9 mouse cellular contexts compared by ENCODE assay signal in the genomic region with DNA sequence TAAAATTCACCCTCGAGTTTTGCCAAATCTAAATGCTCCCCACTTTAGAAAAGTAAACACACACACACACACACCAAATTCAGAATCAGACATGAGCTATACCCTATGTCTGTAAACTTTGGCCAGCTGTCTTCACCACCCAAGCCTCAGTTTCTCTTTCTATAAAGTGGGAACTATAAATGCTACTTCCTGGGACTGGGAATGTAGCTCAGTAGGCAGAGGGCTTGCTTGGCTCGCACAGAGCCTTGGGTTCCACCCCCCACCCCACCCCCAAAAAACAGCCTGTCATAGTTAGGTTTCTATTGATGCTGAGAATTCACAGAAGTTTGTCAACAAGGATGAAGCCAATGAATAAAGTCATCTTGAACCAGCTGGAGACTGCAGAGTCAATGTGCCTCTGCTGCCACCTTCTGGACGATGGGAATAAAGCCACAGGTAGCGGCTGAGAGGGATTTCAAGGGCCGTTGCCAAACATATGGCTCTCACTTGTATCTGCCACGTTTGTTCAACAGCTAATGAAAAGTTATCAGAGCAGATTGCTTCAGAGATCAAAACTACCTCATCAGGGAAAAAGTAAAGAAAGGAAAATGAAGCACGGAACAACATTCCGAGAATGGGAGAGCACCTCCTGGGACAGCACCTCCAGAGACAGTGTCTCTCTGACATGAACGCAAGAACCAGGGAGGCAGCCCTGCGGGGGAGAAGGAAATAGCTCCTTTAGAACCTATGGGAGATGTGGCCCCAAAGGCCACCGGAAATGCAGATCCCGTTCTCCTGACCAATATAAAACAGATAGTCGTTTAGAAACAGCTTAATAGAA. TPM values are rescaled to one million over a fixed set of nuclear protein-coding genes. Genes with fewer than 3 reads are reported as not detected.
DNase-seq lines count a peak whose midpoint lies in the region; ATAC-seq and TF ChIP-seq lines count a peak whose summit lies in the region.
"Had no signal": no experiment of that assay in that cellular context is flagged by ENCODE, and none has a peak within 500 bp of the region (broad histone marks: within the 10 kb centered on the region; RNA-seq: fewer than 3 reads in every experiment).

No protein-coding gene starts in this region.

- H3K4me2 ChIP-seq in kidney, embryonic 14.5 days (replicated peaks; ENCODE audit: low read depth, low read length) = peak overlapping the region; percentile 21; the same call in 1 of the 2 replicates
- H3K4me2 ChIP-seq in limb, embryonic 14.5 days (replicated peaks; ENCODE audit: low read depth, low read length, severe bottlenecking) = peak overlapping the region; percentile 34
- no peak overlapping the region for H3K4me2 ChIP-seq in neural tube, embryonic 11.5 days (ENCODE audit: low read depth)
- peak overlapping the region; percentile 25 for H3K4me2 ChIP-seq in stomach, embryonic 16.5 days (ENCODE audit: low read depth, low read length)

- H3K4me1 ChIP-seq in kidney, embryonic 14.5 days (ENCODE audit: control insufficient read depth, insufficient read depth, low read length) = no peaks in the 10 kb centered on the region; the same call in 1 of the 2 replicates
- no peaks in the 10 kb centered on the region for H3K4me1 ChIP-seq in limb, embryonic 14.5 days (ENCODE audit: control insufficient read depth, insufficient read depth, low read length)
- H3K4me1 ChIP-seq in neural tube, embryonic 11.5 days (ENCODE audit: control insufficient read depth, insufficient read depth, low read length) = no peaks in the 10 kb centered on the region
- peaks cover 8% of the 10 kb centered on the region for H3K4me1 ChIP-seq in stomach, embryonic 16.5 days (ENCODE audit: control insufficient read depth, insufficient read depth, low read length)

- WGBS in kidney, embryonic 14.5 days = 12% methylated on average over 13 of the region's 13 CpGs
- whole genome bisulfite sequencing in limb, embryonic 14.5 days = 17% methylated on average over 13 of the region's 13 CpGs
- 20% methylated on average over 13 of the region's 13 CpGs for WGBS in neural tube, embryonic 11.5 days
- WGBS in stomach, embryonic 16.5 days = 13% methylated on average over 13 of the region's 13 CpGs

- no peak overlapping the region; the same call in 1 of the 2 replicates for H3K27ac ChIP-seq in kidney, embryonic 14.5 days (ENCODE audit: low read depth, low read length)
- no peak overlapping the region for H3K27ac ChIP-seq in limb, embryonic 14.5 days (replicated peaks; ENCODE audit: low read depth, low read length)
- H3K27ac ChIP-seq in neural tube, embryonic 11.5 days (ENCODE audit: low read depth, low read length) = no peak overlapping the region
- peak overlapping the region; percentile 76 for H3K27ac ChIP-seq in stomach, embryonic 16.5 days (ENCODE audit: low read length)

- no peaks in the 10 kb centered on the region for H3K36me3 ChIP-seq in kidney, embryonic 14.5 days (ENCODE audit: control insufficient read depth, insufficient read depth, low read length)
- no peaks in the 10 kb centered on the region for H3K36me3 ChIP-seq in limb, embryonic 14.5 days (ENCODE audit: control insufficient read depth, insufficient read depth, low read length)
- no peaks in the 10 kb centered on the region for H3K36me3 ChIP-seq in neural tube, embryonic 11.5 days (ENCODE audit: control insufficient read depth, insufficient read depth, low read length)
- no peaks in the 10 kb centered on the region for H3K36me3 ChIP-seq in stomach, embryonic 16.5 days (ENCODE audit: control insufficient read depth, insufficient read depth, low read length)

- peak; percentile 58; the same call in 1 of the 2 replicates for ATAC-seq in kidney, embryonic 14.5 days (ENCODE audit: low FRiP score, low TSS enrichment)
- peak; percentile 86 for ATAC-seq in limb, embryonic 14.5 days (ENCODE audit: low FRiP score, low read depth)
- ATAC-seq in neural tube, embryonic 11.5 days (ENCODE audit: insufficient read depth, low FRiP score, low TSS enrichment) = no peak
- peak; percentile 73 for ATAC-seq in stomach, embryonic 16.5 days (ENCODE audit: insufficient read depth, low FRiP score)

- no peaks in the 10 kb centered on the region for H3K27me3 ChIP-seq in kidney, embryonic 14.5 days (ENCODE audit: control insufficient read depth, insufficient read depth, low read length)
- no peaks in the 10 kb centered on the region for H3K27me3 ChIP-seq in limb, embryonic 14.5 days (ENCODE audit: control insufficient read depth, insufficient read depth, low read length)
- H3K27me3 ChIP-seq in neural tube, embryonic 11.5 days (ENCODE audit: control insufficient read depth, insufficient read depth, low read length) = no peaks in the 10 kb centered on the region
- H3K27me3 ChIP-seq in stomach, embryonic 16.5 days (ENCODE audit: control insufficient read depth, insufficient read depth, low read length) = no peaks in the 10 kb centered on the region

- H3K9ac ChIP-seq in kidney, embryonic 14.5 days (ENCODE audit: low read depth, low read length) = no peak overlapping the region
- H3K9ac ChIP-seq in limb, embryonic 14.5 days (ENCODE audit: low read depth, low read length, severe bottlenecking) = no peak overlapping the region
- no peak overlapping the region for H3K9ac ChIP-seq in neural tube, embryonic 11.5 days (ENCODE audit: low read length)
- no peak overlapping the region for H3K9ac ChIP-seq in stomach, embryonic 16.5 days (ENCODE audit: low read length)

- H3K4me3 ChIP-seq in kidney, embryonic 14.5 days (ENCODE audit: low read length) = no peak overlapping the region
- no peak overlapping the region for H3K4me3 ChIP-seq in limb, embryonic 14.5 days (replicated peaks; ENCODE audit: low read length)
- H3K4me3 ChIP-seq in neural tube, embryonic 11.5 days (ENCODE audit: low read depth, low read length) = no peak overlapping the region
- no peak overlapping the region for H3K4me3 ChIP-seq in stomach, embryonic 16.5 days (replicated peaks; ENCODE audit: low read length)
- H3K4me3 ChIP-seq: erythroblast, embryonic 14.5 days had no signal

- TF ChIP-seq POLR2A in limb, embryonic 14.5 days (IDR thresholded peaks at IDR 0.05; ENCODE audit: borderline replicate concordance, extremely low read depth, insufficient read depth, insufficient read length) = peak; percentile 30; the same call in 1 of the 2 replicates

- no peaks in the 10 kb centered on the region for H3K9me3 ChIP-seq in kidney, embryonic 14.5 days (ENCODE audit: control insufficient read depth, low read length)
- H3K9me3 ChIP-seq in limb, embryonic 14.5 days (ENCODE audit: control insufficient read depth, low read length) = no peaks in the 10 kb centered on the region
- no peaks in the 10 kb centered on the region for H3K9me3 ChIP-seq in neural tube, embryonic 11.5 days (ENCODE audit: control insufficient read depth, low read length)
- no peaks in the 10 kb centered on the region for H3K9me3 ChIP-seq in stomach, embryonic 16.5 days (replicated peaks; ENCODE audit: control insufficient read depth, low read length)

- peak; percentile 84 for DNase-seq in 416B (ENCODE audit: low read depth)
- peak; percentile 69 for DNase-seq in adrenal gland, adult 8-10 months
- peak; percentile 83 for DNase-seq in embryo, embryonic 9.5 days (ENCODE audit: extremely low spot score)
- DNase-seq in heart, adult 18-20 months = peak; percentile 82 to 90
- peak; percentile 93 for DNase-seq in limb, embryonic 14.5 days (ENCODE audit: low spot score)
- peak; percentile 83 for DNase-seq in neural tube, embryonic 11.5 days (ENCODE audit: low spot score)

RNA-seq across cellular contexts. Expression of a gene that starts 42.3 kb away (rescaled TPM):
- total RNA-seq in adrenal gland, adult 8-10 months (2022) = 10 to 100 TPM; 39.0 to 50.4 (median 46.1) TPM
- total RNA-seq in heart, adult 18-20 months (2021) = 10 to 100 TPM; 25.1 to 28.0 TPM
- 45.7 and 68.6 TPM in 2 replicates for polyA plus RNA-seq in kidney, embryonic 14.5 days (2014; fragmentation: Nextera tagmentation; extraction: Ambion mirVana)
- polyA plus RNA-seq in limb, embryonic 14.5 days (2012; rRNA removed) = 20.1 and 29.9 TPM in 2 replicates
- 54.8 and 60.4 TPM in 2 replicates for polyA plus RNA-seq in limb, embryonic 14.5 days (2014; fragmentation: Nextera tagmentation; extraction: Ambion mirVana)
- 84.3 and 87.2 TPM in 2 replicates for polyA plus RNA-seq in neural tube, embryonic 11.5 days (2014; fragmentation: Nextera tagmentation; extraction: Ambion mirVana)
- 40.2 and 50.4 TPM in 2 replicates for polyA plus RNA-seq in stomach, embryonic 16.5 days (2015; fragmentation: Nextera tagmentation; extraction: Ambion mirVana)
